Mouse (Mus musculus) urinary bladder, adult 18-20 months (tissue): ENCODE results near the gene Casp9.
"Not testable (repeated sequence)": the region's sequence is repeated elsewhere in the genome, so short reads cannot be mapped to it uniquely, and the experiment has no call there.

Experiments
- DNase-seq, 2 experiments: peaks; one replicate each; pipeline ENCODE4 v3.0.0; 2022; ENCODE audit warnings: low spot score in 2 of 2, mixed read lengths in 2 of 2

Gene Casp9

DNA sequence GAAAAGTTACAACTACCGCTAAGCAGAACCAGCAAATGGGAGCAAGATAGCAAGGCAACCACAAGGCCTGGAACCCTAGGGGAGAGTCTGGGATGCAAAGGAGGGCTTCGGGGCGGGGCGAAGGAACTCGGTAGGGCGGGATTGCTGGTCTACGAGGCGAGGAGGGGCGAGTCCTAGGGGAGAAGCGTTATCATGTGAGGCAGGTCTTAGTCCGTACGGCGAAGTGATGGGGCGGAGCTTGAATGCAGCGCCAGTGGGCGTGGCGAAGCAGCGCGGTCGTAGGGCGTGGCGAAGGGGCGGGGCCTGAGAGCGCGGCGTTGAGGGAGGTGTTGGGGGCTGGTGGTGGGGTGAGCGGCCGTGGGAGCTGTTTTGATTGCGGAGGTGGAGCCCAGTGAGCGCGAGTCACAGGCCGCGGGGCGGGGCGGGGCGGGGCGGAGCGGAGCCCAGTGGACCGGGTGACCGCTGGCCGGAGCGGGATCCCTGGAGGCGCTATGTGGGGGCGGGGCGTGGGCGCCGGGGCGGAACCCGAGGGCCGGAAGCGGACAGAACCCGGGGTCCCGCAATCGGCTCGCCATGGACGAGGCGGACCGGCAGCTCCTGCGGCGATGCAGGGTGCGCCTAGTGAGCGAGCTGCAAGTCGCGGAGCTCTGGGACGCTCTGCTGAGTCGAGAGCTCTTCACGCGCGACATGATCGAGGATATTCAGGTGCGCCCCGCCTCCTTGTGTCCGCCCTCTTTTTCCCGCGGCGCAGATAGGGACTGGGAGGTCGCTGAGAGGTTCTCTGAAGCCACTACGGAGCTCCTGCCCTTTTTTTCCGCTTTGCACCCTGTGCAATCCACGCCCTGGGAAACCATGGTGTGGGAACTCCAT is at the start of gene Casp9:
Gene Casp9 (plus strand): TSS at position 331 of the 870 bp plus-strand sequence.
- peak; percentile 98 for DNase-seq

DNA sequence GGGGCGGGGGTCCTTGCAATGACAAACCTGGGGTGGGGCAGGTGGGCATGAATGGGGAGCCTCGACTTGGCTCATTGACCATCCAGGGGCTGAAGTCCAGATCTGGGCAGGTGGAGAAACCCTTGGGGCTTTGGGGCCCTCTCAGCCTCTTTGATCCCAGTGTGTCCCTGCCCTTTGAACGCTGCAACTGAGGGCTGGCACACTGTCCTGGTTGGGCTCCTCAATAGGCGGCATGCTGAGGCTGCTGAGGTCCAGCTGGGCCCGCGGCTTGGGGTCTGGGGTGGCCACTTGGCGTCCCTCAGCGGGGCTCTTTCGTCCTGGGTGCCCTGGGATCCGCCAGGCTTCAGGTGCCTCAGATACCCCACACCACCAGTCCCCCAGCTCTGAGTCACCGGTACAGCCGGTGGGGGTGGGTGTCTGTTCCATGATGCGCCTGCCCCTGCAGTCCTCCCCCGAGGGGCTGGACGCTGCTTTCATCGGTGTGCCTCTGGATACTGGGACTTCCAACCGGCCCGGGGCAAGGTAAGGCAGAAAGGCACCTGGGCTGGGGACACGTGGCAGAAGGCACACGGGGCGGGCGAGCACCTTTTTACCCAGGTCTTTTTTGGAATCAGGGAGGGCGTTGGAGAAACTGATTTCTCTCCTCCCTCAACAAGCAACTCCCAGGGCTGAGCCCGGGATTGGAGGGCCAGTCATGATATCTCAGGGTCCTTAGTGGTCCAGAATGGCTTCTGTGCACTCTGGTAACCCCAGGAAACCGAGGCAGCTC is 46.6 kb upstream of the Casp9 start, which contains the start of gene Agmat:
Gene Agmat (plus strand): TSS at position 95 of the 769 bp plus-strand sequence.
- no peak for DNase-seq

DNA sequence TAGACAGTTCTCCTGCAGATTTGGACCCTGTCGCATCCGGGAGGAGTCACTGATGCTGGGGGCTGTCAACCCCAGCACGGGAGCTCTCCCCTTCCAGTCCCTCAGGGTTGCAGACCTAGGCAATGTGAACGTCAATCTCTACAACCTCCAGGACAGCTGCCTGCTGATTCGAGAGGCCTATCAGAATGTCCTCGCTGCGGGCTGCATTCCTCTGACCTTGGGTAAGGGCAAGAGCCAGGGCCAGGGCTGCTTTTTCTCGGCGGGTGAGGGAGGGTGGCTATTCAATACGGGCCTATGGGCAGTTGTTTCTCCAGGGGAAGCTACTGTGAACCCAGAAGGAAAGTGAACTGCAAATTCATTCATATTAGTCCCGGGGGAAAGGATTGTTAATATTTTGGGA is 43.9 kb upstream of the Casp9 start:
- DNase-seq = no peak

DNA sequence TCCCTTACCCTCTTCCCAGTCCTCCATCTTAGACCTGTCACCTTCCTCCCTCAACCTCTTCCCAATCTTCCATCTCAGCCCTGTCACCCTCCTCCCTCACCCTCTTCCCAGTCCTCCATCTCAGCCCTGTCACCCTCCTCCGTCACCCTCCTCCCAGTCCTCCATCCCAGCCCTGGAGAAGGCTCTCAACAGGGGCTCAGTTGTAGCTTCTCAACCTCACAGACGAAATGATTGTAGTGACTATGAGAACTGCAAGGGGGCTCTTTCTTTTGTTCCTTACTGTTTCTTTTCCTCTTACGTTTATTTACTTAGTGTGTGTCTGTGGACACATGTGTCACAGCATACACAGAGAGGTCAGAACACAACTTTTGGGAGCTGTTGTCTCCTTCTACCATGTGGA is 42.6 kb upstream of the Casp9 start:
- no peak for DNase-seq

DNA sequence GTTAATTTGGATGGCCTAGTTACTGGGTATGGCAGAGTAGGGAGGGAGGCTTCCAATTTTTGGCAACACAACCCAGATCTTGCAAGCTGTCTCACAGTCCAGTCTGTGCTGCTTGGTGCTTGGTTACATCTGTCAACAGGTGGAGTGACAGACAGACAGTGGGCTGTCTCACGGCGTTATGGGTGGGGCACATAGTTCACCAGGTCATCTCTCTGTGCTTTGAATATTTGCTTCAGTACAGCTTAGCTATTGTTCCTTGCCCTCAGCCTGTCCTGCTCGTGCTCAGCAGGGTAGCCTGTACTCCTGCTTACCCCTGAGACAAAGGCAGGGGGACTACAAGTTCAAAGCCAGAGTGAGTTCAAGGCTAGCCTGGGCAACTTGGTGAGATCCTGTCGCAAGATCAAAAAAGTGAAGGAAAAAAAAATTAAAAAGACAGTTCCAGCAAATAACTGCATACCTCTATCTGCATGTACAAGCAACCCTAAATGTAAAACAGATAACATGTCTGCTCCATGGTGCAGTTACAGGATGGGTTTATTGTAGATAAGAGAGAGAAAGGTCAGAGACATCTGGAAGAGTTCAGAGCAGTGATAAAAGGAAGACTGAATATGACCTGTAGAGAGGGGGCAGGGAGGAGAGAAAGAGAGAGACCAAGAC is 41.9 kb upstream of the Casp9 start:
- DNase-seq = no peak

DNA sequence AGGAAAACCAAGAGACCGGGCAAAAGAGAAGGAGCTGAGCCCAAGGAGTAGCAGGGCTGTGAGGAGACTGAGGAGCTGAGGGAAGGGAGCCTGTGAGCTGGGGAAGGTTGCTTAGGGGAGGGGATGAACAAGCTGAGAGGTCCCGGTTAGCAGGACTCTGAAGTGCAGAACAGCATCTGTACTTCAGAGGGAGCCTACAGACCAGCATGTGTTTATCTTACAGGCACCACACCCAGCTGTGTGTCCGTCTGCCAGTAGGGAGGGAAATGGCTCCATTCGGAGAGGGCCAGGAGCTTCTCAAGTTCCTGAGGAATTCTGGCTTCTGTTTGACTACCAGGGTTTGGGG is 41.4 kb upstream of the Casp9 start:
- no peak for DNase-seq

DNA sequence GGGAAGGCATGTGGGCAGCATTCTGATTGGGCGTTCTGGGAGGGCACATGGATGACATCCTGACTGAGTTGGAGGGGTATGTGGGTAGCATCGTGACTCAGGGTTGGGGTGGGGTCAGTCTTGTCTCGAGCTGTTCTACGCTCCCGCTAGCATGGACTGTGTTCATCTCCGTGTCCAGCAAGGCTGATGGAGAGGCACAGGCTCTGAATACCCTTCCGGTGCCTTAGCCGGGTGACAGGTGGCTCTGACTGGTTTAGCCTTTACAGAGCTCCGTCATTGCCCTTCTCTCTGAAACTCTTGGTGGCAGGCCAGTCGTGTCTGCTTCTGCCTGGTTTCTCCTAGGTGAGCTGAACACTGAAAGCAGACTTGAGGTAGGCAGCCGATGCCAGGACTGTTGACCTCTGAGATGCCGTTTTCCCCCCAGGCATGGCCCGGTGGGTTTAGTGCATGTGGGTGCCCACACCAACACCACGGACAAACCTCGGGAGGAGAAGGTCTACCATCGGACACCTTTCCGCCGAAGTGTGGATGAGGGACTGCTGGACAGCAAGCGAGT is 38.0 kb upstream of the Casp9 start:
- DNase-seq = no peak

DNA sequence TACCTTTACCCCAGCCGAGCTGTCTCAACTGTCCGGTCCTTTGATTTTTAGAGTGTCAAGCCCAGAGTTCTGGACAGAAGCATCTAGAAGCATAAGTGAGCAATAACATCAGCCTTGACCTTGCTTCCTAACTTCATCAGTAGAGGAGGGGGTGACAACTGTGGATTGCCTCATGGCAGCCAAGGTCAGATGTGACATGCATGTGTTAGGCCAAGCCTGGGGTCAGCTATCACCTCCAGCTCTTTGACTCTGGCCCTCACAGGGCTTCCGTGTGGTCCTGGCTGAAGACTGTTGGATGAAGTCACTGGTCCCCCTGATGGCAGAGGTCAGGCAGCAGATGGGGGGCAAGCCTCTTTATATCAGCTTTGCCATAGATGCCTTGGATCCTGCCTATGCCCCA is 36.3 kb upstream of the Casp9 start:
- no peak for DNase-seq

DNA sequence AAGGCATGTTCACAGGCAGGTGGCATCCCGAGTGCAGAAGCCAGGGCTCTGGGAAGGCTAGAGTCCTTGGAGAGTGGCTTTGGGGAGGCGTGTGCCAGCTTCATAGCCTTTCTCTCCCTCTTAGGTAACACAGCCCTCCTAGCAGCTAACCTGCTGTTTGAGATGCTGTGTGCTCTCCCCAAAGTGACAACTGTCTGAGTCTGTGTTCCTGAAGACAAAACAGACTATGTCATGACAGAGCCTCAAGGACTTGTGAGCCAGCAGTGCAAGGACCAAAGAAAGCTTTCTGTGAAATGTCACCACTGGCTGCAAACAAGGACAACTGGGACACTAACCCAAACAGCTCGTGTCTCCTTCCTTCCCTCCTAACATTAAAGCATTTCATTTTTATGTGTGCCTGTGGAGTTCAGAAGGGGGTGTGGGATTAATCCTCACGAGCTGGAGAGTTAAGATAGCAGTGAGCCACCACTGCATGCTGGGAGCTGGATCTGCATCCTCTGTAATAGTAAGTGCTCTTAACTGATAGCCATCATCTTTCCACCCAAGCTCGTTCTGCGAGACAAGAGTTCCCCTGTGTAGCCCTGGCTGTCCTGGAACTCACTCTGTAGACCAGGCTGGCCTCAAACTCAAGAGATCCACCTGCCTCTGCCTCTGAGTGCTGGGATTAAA is 34.4 kb upstream of the Casp9 start:
- DNase-seq = no peak

DNA sequence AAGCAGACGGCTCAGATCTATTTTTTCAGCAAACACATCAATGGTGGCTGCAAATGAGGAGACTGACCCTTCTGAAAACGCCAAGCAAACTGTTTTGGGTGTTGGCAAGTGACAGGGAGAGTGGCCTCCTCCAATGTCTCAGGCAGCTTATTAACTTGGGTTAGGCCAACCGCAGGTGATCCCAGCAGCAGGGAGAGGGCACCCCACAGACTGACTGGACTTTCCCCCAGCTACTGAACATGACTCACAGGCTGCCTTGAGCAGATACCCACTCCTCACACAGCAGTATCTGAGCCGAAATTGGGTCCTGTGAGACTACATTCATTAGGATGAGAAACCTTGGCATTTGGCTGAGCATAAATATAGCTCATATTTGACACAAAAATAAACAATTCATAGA is 32.5 kb upstream of the Casp9 start:
- no peak for DNase-seq

DNA sequence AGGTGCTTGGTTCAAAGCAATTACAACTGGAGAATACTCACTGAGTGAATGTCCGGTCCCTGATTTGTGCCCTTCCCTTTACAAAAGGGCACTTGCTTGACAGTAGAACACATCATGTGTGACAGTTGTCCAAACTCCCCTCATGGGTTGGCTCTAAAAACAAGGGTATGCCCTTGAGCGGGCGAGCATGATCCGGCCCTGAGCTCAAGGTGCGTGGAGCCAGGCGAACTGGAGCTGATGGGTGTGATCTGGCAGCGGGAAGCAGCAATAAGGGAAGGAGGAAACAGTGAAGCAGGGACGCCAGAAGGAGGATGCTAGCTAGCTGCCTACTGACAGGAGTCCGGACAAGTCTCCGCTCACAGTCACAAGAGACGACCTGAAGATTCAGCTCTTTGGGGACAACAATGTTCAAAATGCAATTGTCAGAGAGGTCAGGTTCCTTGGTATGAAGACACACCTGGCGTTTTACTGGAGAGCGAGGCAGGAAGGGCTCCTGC is 31.3 kb upstream of the Casp9 start:
- DNase-seq = no peak

DNA sequence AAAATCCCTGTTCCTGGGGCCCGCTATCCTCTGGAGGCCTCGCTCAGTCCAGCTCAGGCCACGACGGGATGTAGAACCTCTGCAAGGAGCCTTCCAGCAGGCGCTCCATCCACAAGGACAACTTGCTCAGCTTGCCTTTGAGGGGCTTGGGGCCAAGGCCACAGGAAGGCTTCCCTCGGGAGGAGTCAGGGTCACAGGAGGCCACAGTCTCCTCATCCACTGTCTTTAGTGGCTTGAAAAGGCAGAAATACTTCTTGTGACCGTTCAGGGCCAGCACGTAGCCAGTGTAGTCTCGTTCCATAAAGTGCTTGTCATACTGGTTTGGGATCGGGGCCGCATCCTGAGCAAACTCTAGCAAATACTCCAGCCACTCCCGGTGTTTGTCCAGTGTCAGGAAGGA is 29.9 kb upstream of the Casp9 start:
- DNase-seq = no peak

DNA sequence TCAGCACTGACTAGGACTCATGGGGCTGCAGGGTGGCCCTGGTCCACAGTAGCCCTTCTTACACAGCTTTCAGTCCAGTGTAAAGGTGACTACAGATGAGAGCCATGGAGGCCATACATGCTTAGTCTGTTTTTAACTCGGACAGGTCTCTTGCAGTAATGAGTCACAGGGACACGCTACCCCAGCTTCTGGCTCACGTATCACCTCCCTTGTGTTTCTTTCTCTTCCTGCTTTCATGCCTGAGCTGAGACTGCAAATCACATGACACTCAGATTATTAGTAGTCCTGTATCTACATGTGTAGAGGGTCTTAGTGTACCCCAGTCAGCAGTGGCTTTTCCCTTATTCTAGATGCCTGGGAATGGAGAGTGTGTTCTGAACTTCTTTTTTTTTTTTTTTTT is 28.4 kb upstream of the Casp9 start:
- DNase-seq = no peak

DNA sequence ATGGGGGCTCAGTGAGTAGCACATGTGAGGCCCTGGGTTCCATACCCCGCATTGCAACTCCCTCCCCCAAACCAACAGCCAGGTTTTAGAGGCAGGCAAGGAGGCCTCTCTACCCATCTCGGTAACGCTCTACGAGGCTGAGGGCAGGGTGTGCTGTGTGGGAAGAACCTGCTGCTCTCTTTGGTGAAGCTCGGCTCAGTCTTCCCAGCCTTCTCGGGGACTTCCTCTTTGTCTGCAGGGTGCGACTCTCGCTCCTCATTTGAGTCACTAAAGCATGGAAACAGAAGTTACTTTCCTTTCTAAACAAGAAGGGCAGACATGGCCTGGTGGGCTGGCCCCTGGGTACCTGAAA is 27.1 kb upstream of the Casp9 start:
- no peak for DNase-seq

DNA sequence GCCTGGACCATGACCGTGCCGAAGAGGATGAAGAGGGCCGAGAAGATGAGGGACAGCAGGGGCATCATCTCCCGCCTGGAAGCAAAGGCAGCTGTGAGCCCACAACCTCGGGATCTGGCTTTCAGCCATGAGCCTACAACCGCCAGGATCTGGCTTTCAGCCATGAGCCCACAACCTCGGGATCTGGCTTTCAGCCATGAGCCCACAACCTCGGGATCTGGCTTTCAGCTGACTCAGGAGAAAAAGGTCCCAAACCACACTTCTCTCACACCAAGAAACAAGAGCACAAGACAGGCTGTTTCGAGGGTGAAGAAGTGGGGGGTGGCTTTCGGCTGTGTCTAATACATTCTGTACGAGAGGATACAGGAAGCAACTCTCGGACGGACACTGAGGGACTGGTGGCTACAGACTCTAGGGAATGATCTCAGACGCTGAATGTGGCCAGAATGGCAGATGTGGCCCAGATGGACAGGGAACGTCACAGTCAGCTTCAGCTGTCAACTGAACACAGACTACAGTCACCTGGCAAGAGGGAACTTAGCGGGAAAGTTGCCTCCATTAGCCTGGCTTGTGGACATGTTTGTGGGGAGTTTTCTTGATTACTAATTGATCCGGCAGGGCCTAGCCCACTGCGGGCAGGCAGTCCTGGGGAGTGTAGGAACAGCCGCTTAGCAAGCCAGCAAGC is 26.6 kb upstream of the Casp9 start:
- DNase-seq = no peak

DNA sequence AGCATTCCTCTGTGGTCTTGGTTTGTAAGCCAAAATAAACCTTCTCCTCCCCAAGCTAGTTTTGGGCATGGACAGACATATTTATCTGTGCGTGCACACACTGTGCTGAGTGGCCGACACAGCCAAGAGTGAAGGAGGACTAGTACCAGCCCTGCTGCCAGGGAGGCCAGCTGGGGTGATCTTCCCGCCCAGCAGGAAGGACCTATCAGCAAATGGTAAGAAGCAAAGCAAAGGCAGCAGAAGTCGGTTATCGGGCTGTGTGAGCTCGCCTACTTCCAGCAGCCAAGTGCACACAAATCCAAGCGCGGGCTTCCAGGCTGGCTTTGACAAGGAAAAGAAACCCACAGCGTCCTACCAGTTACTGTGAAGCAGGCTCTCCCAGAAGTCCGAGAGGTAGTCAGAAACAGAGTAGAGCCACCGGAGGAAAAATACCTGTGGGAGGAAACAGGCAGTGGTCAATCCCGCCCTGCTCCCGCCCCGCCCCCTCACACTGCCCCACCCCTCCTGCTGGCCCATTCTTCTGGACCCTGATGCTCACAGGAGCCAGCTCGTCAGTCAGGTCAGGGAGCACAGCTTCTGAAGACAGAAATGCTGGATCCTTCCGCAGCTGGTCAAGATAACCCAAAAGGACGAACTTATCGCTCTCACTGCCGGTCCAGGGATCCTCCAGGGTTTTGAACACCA is 25.9 kb upstream of the Casp9 start:
- DNase-seq = peak in 1 of 2 experiments; percentile 35

DNA sequence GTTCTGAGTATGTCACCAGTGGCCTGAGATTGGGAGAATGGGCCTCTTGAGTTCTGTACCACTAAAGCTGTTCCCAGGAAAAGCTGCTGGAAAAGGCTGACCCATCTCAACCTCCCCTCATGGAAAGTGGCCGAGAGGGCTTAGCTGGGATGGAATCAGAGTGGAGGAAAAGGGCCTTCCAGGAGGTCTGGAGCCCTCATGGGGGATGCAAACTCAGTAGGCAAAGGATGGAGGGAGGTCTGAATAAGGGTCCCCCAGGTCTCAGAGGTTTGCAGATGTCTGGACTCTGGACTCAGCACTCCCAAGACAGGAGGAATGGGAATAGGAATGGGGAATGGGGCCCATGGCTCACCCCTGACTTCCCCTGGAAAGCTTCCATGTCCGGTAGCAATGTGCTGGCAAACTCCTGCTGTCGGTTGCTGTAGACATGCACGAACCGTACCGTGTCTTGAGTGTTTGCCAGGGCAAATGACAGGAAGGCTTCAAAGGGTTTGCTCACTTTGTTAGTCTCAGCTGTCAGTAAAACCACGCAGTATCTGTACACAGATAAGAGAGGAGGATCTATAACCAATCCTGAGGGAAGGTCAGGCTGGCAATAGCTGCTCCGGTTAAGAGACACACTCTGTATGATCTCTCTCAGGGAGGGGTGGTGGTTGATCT is 23.8 kb upstream of the Casp9 start:
- DNase-seq = no peak

DNA sequence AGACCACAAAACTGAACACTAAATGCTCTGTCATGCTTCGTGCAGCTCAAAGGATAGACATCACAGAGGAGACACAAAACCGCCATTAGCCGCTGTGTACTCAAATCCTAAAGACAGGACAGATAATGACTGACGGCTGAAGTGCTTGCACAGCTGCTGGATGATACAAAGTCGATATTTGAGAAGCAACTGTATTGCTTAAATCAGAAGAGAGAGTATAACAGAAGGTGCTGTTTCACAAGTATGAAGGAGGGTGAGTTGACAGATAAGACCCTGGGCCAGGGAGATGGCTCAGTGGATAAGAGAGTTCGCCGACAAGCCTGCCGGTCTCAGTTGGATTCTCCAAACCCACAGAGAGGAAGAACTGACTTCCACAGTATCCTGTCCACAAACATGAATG is 21.6 kb upstream of the Casp9 start:
- DNase-seq = no peak

DNA sequence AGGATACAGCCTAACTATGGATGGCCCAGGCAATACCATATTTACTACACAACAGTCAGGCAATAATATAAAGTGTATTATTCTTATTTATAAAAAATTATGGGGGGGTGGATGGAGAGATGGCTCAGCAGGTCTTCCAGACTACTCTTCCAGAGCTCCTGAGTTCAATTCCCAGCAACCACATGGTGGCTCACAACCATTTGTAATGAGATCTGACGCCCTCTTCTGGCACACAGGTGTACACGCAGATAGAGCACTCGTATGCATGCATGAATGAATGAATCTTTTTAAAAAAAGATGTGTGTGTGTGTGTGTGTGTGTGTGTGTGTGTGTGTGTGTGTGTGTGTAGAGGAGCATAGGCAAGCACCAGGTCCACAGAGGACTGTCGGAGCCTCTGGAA is 20.4 kb upstream of the Casp9 start:
- not testable (repeated sequence) for DNase-seq

DNA sequence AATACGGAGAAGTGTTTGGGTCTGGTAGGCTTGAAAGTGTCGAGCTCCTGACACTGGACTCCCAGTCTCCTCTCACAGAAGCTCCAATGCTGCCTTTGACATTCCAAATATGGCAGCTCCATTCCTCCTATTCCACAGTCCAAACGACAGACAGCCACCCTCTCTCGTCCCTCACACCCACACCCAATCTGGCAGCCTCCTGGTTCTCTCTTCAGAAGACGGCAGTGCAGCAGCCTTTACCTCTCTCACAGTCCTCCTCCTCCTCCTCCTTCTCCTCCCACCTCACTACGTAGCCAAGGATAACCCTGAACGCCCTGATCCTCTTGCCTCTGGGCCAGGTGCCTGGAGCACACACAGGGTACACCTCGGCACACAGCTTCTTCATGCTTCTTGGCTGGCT is 13.6 kb upstream of the Casp9 start:
- no peak for DNase-seq
